Mouse (Mus musculus) lung, adult 18-20 months (tissue): ENCODE measurements around the gene Vkorc1.
A peak's percentile ranks its signal among the peaks of the same experiment; 100 is the strongest.
"Not testable (repeated sequence)": the region's sequence is repeated elsewhere in the genome, so short reads cannot be mapped to it uniquely, and the experiment has no call there.

Source experiments
- DNase-seq, 2 experiments: peaks; one replicate each; pipeline ENCODE4 v3.0.0; 2022; ENCODE audit warnings: mixed read lengths in 2 of 2

The Vkorc1 gene

GRCm38 (mm10) chr7:127895442-127895841 is at the start of gene Vkorc1, which contains the start of gene Gm21974:
Gene Vkorc1 (minus strand): TSS chr7:127895617.
Gene Gm21974 (minus strand): TSS chr7:127895454.
- peak; percentile 97 to 99 for DNase-seq

GRCm38 (mm10) chr7:127944614-127945013 is 49.2 kb upstream of the Vkorc1 start:
- DNase-seq: no peak

GRCm38 (mm10) chr7:127942097-127942496 is 46.7 kb upstream of the Vkorc1 start:
- not testable (repeated sequence) for DNase-seq

GRCm38 (mm10) chr7:127936216-127936884 is 40.9 kb upstream of the Vkorc1 start:
- DNase-seq: no peak

- no peak for DNase-seq
Measured at GRCm38 (mm10) chr7:127935748-127936159, 40.3 kb upstream of the Vkorc1 start.

- DNase-seq: peak; percentile 96 to 97
Measured at GRCm38 (mm10) chr7:127935028-127935722, 39.8 kb upstream of the Vkorc1 start.

GRCm38 (mm10) chr7:127934075-127934474 is 38.7 kb upstream of the Vkorc1 start:
- DNase-seq: peak in 1 of 2 experiments; percentile 23

- DNase-seq: peak; percentile 85 to 90
Measured at GRCm38 (mm10) chr7:127932273-127933031, 37.0 kb upstream of the Vkorc1 start.

- DNase-seq: peak; percentile 79 to 82
Measured at GRCm38 (mm10) chr7:127931351-127932135, 36.1 kb upstream of the Vkorc1 start.

- DNase-seq: no peak
Measured at GRCm38 (mm10) chr7:127930636-127931035, 35.2 kb upstream of the Vkorc1 start.

- DNase-seq: peak; percentile 90 to 93
Measured at GRCm38 (mm10) chr7:127929923-127930322, 34.5 kb upstream of the Vkorc1 start, which contains the start of gene Prss8. Gene Prss8 (minus strand): TSS chr7:127930104.

- peak in 1 of 2 experiments; percentile 70 for DNase-seq
Measured at GRCm38 (mm10) chr7:127928596-127928995, 33.2 kb upstream of the Vkorc1 start.

- no peak for DNase-seq
Measured at GRCm38 (mm10) chr7:127927726-127928125, 32.3 kb upstream of the Vkorc1 start.

GRCm38 (mm10) chr7:127926846-127927245 is 31.4 kb upstream of the Vkorc1 start:
- DNase-seq: no peak

- DNase-seq: no peak
Measured at GRCm38 (mm10) chr7:127926066-127926465, 30.6 kb upstream of the Vkorc1 start.

GRCm38 (mm10) chr7:127925252-127925651 is 29.8 kb upstream of the Vkorc1 start:
- peak; percentile 86 to 92 for DNase-seq

- no peak for DNase-seq
Measured at GRCm38 (mm10) chr7:127923714-127924113, 28.3 kb upstream of the Vkorc1 start.

GRCm38 (mm10) chr7:127922451-127923275 is 27.2 kb upstream of the Vkorc1 start:
- no peak for DNase-seq

GRCm38 (mm10) chr7:127921516-127921915 is 26.1 kb upstream of the Vkorc1 start:
- no peak for DNase-seq

- DNase-seq: no peak
Measured at GRCm38 (mm10) chr7:127919290-127919689, 23.9 kb upstream of the Vkorc1 start.

GRCm38 (mm10) chr7:127918203-127918602 is 22.8 kb upstream of the Vkorc1 start:
- DNase-seq: peak; percentile 62 to 65
